Mouse (Mus musculus) erythroblast, embryonic 14.5 days (primary cell): ENCODE measurements around the gene Sgk2.

Experiments used
- GATA1 ChIP-seq: IDR thresholded peaks from 2 replicates; pipeline ENCODE4 v1.6.1; 2012; ENCODE audit warnings: low read length, inconsistent platforms, mixed read lengths
- TAL1 ChIP-seq: IDR thresholded peaks from 3 replicates; pipeline ENCODE4 v1.6.1; 2012; ENCODE audit warnings: low read length, inconsistent platforms, mixed read lengths

DNA sequence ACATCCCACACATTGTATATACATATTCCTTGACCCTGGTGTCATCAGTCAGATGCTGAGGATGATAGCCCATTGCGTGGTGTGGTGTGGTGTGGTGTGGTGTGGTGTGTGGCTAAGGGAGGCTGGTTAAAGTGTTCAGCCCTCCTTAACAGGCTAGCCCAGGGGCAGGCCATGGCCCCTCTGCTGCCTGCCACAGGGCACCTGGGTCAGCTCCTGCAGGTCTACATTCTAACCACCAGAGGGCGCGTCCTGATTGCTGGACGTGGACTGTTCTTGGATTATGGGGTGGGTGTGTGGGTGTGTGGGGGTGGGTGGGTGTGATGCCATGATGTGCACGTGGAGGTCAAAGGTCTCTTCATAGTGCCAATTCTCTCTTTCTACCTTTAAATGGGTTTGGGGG lies 18.8 kb upstream of the Sgk2 start:
- no peak for TF ChIP-seq GATA1
- no peak for TF ChIP-seq TAL1
